Comparison of ENCODE assay signal across 8 mouse cellular contexts in genomic region chr12:13180715-13181335, GRCm38 (mm10).
DNase-seq lines count a peak whose midpoint lies in the region; ATAC-seq and TF ChIP-seq lines count a peak whose summit lies in the region.

No protein-coding gene starts in this region.

- intact Hi-C loops in left cerebral cortex, postnatal 10 days (cut with DNase I), result no loop called here

- no peak overlapping the region for H3K9ac ChIP-seq in intestine, postnatal 0 days (ENCODE audit: low read depth, low read length)
- no peak overlapping the region for H3K9ac ChIP-seq in liver, postnatal 0 days (replicated peaks)
- no peak overlapping the region for H3K9ac ChIP-seq in stomach, embryonic 14.5 days (replicated peaks; ENCODE audit: low read depth, low read length)

- no peak for TF ChIP-seq CTCF in intestine, postnatal 0 days (IDR thresholded peaks at IDR 0.05; ENCODE audit: low read depth)
- no peak for TF ChIP-seq CTCF in liver, postnatal 0 days (IDR thresholded peaks at IDR 0.05; ENCODE audit: low read depth)

- H3K4me3 ChIP-seq in erythroblast, embryonic 14.5 days (replicated peaks), result peak overlapping the region; percentile 76
- H3K4me3 ChIP-seq in intestine, postnatal 0 days (ENCODE audit: low read depth, low read length), result no peak overlapping the region
- peak overlapping the region; percentile 34 for H3K4me3 ChIP-seq in liver, postnatal 0 days (ENCODE audit: low read depth, low read length)
- H3K4me3 ChIP-seq in stomach, embryonic 14.5 days (ENCODE audit: low read depth, low read length), result no peak overlapping the region

- WGBS in intestine, postnatal 0 days, result 14% methylated on average over 9 of the region's 9 CpGs
- WGBS in liver, postnatal 0 days (ENCODE audit: insufficient replicate concordance), result 20% methylated on average over 9 of the region's 9 CpGs
- WGBS in stomach, embryonic 14.5 days, result 11% methylated on average over 9 of the region's 9 CpGs

- peak; percentile 14; the same call in 1 of the 2 replicates for ATAC-seq in intestine, postnatal 0 days
- peak; percentile 90 for ATAC-seq in liver, postnatal 0 days
- ATAC-seq in stomach, embryonic 14.5 days (ENCODE audit: insufficient number of reproducible peaks, insufficient read depth, low FRiP score, low read depth), result peak; percentile 73; the same call in 1 of the 2 replicates

- no peak overlapping the region for H3K4me2 ChIP-seq in intestine, postnatal 0 days (replicated peaks; ENCODE audit: low read depth)
- peak overlapping the region; percentile 49 for H3K4me2 ChIP-seq in liver, postnatal 0 days (ENCODE audit: low read depth, low read length)
- H3K4me2 ChIP-seq in stomach, embryonic 14.5 days (replicated peaks; ENCODE audit: low read depth, low read length), result no peak overlapping the region

- peak; percentile 21 to 55 for DNase-seq in left cerebral cortex, postnatal 10 days (ENCODE audit: extremely low spot score in 1 of 2, low spot score in 2 of 2)
- DNase-seq in left cerebral cortex, adult 11 months (ENCODE audit: low spot score), result no peak
- DNase-seq in liver, postnatal 0 days, result peak; percentile 33
- no peak for DNase-seq in ovary, adult 18-20 months (ENCODE audit: low spot score)
- DNase-seq in urinary bladder, postnatal 25 days (ENCODE audit: low spot score), result no peak

- no peaks in the 10 kb centered on the region for H3K27me3 ChIP-seq in erythroblast, embryonic 14.5 days (ENCODE audit: control insufficient read depth)
- no peaks in the 10 kb centered on the region for H3K27me3 ChIP-seq in intestine, postnatal 0 days (replicated peaks; ENCODE audit: control insufficient read depth, insufficient read depth, low read length)
- H3K27me3 ChIP-seq in liver, postnatal 0 days (ENCODE audit: insufficient read depth, low read length), result no peaks in the 10 kb centered on the region
- no peaks in the 10 kb centered on the region for H3K27me3 ChIP-seq in stomach, embryonic 14.5 days (ENCODE audit: control insufficient read depth, insufficient read depth, low read length)

- no peaks in the 10 kb centered on the region for H3K9me3 ChIP-seq in erythroblast, embryonic 14.5 days (ENCODE audit: control insufficient read depth, low read length)
- H3K9me3 ChIP-seq in intestine, postnatal 0 days (ENCODE audit: control insufficient read depth), result no peaks in the 10 kb centered on the region
- no peaks in the 10 kb centered on the region for H3K9me3 ChIP-seq in liver, postnatal 0 days (ENCODE audit: low read length)
- H3K9me3 ChIP-seq in stomach, embryonic 14.5 days (ENCODE audit: control insufficient read depth, low read depth, low read length), result no peaks in the 10 kb centered on the region

- H3K4me1 ChIP-seq in erythroblast, embryonic 14.5 days (ENCODE audit: control insufficient read depth), result peaks cover 69% of the 10 kb centered on the region
- peaks cover 7% of the 10 kb centered on the region; the same call in 1 of the 2 replicates for H3K4me1 ChIP-seq in intestine, postnatal 0 days (replicated peaks; ENCODE audit: control insufficient read depth, insufficient read depth, low read length)
- H3K4me1 ChIP-seq in liver, postnatal 0 days (ENCODE audit: insufficient read depth), result peaks cover 17% of the 10 kb centered on the region
- H3K4me1 ChIP-seq in stomach, embryonic 14.5 days (ENCODE audit: control insufficient read depth, insufficient read depth, low read length), result peaks cover 37% of the 10 kb centered on the region

- no peak overlapping the region for H3K27ac ChIP-seq in intestine, postnatal 0 days (ENCODE audit: low read depth, low read length)
- 0 out of 2 replicates have a peak overlapping the region, but pooled peaks have one; percentile 17 for H3K27ac ChIP-seq in liver, postnatal 0 days (ENCODE audit: low read depth)
- peak overlapping the region; percentile 12; the same call in 1 of the 2 replicates for H3K27ac ChIP-seq in stomach, embryonic 14.5 days (ENCODE audit: low read length)

- H3K36me3 ChIP-seq in erythroblast, embryonic 14.5 days (ENCODE audit: control insufficient read depth), result no peaks in the 10 kb centered on the region
- H3K36me3 ChIP-seq in intestine, postnatal 0 days (ENCODE audit: control insufficient read depth, insufficient read depth), result no peaks in the 10 kb centered on the region
- H3K36me3 ChIP-seq in liver, postnatal 0 days (replicated peaks; ENCODE audit: insufficient read depth, low read length), result no peaks in the 10 kb centered on the region
- H3K36me3 ChIP-seq in stomach, embryonic 14.5 days (ENCODE audit: control insufficient read depth, insufficient read depth, low read length), result no peaks in the 10 kb centered on the region

- TF ChIP-seq EP300 in liver, postnatal 0 days (IDR thresholded peaks at IDR 0.05; ENCODE audit: low read depth), result peak; percentile 94

Comparison
In these comparisons a context has a peak if more than half of its experiments do, and no peak if none do; other contexts are left out.
1. DNase-seq: peak in left cerebral cortex, postnatal 10 days (2 of 2) and liver, postnatal 0 days (single experiment); none in left cerebral cortex, adult 11 months (single experiment), ovary, adult 18-20 months (single experiment) and urinary bladder, postnatal 25 days (single experiment).
2. H3K4me3 ChIP-seq: peak in erythroblast, embryonic 14.5 days (single experiment) and liver, postnatal 0 days (single experiment); none in intestine, postnatal 0 days (single experiment) and stomach, embryonic 14.5 days (single experiment).
3. ATAC-seq: peak in every context shown above with its lines; median percentile 90 in liver, postnatal 0 days; 73 in stomach, embryonic 14.5 days; 14 in intestine, postnatal 0 days.